Mouse (Mus musculus) bone marrow, adult 2 months (tissue): ENCODE results near the gene 1700029P11Rik. TPM values are rescaled to one million over a fixed set of nuclear protein-coding genes. Genes with fewer than 3 reads are reported as not detected.

Source experiments
- H3K27ac ChIP-seq: fragments of 200-500 bp; 2 replicates; pipeline ENCODE4 v1.5.1; 2012; ENCODE audit warnings: low read depth, mild to moderate bottlenecking, control low read depth, inconsistent platforms, low read length; ENCODE audit not compliant: control insufficient read depth, poor library complexity, insufficient read depth
- H3K4me1 ChIP-seq: fragments of 200-500 bp; 2 replicates; pipeline ENCODE4 v1.6.1; 2011; ENCODE audit warnings: low read length; ENCODE audit not compliant: control insufficient read depth, insufficient read depth
- H3K4me3 ChIP-seq: fragments of 200-500 bp; replicated peaks from 2 replicates; pipeline ENCODE3; 2011; ENCODE audit warnings: mild to moderate bottlenecking, low read depth, low read length, control low read depth; ENCODE audit not compliant: control insufficient read depth
- CTCF ChIP-seq: fragments of 200-500 bp; IDR thresholded peaks from 2 replicates; pipeline ENCODE4 v1.5.1; 2011; ENCODE audit warnings: low read length, control low read depth; ENCODE audit not compliant: control insufficient read depth, insufficient read depth
- POLR2A ChIP-seq: fragments of 200-500 bp; IDR thresholded peaks from 2 replicates; pipeline ENCODE4 v1.6.1; 2011; ENCODE audit warnings: low read depth, mild to moderate bottlenecking, control low read depth, low read length, borderline replicate concordance; ENCODE audit not compliant: control insufficient read depth
- WGBS: fragments of 180-500 bp; shearing (Covaris S2); methylation state at CpG from one replicate; pipeline ENCODE4 v1.1.7; 2018; 5-methylcytosine and 5-hydroxymethylcytosine counted together
- polyA plus RNA-seq: library from polyadenylated mRNA; stranded (reverse); fragments of >200 nt; gene quantifications from 2 replicates; pipeline ENCODE4 v1.2.4, GENCODE M21; 2011; ENCODE audit warnings: low replicate concordance; ENCODE audit not compliant: missing spikeins, insufficient read depth, insufficient read length

1700029P11Rik gene
- polyA plus RNA-seq, 1 experiment: 3.0 TPM

DNA sequence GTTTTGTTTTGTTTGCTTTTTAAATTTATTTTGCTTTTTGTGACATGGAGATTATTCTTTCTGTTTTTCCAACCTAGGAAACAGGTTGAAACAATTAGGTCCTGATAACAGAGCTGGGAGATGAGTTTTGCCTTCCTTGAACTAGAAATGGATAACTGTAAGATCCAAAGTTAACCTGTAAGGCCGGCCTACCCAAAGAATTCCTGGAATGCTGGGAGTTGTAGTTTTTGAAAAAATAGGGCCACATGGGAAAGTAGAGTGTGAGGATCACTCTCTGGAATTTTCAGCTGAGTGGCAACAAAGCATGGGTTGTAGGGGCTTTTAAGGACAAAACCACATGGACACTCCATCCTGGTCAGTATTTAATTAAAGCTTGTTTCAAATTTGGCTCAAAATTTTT is 1.8 kb downstream of the 1700029P11Rik start:
- TF ChIP-seq CTCF (no peak), POLR2A (no peak)
- Histone ChIP-seq H3K27ac (no peak overlapping the region), H3K4me1 (no peaks in the 10 kb centered on the region), H3K4me3 (no peak overlapping the region)
- WGBS: 77% methylated on average over 1 of the region's 1 CpGs

DNA sequence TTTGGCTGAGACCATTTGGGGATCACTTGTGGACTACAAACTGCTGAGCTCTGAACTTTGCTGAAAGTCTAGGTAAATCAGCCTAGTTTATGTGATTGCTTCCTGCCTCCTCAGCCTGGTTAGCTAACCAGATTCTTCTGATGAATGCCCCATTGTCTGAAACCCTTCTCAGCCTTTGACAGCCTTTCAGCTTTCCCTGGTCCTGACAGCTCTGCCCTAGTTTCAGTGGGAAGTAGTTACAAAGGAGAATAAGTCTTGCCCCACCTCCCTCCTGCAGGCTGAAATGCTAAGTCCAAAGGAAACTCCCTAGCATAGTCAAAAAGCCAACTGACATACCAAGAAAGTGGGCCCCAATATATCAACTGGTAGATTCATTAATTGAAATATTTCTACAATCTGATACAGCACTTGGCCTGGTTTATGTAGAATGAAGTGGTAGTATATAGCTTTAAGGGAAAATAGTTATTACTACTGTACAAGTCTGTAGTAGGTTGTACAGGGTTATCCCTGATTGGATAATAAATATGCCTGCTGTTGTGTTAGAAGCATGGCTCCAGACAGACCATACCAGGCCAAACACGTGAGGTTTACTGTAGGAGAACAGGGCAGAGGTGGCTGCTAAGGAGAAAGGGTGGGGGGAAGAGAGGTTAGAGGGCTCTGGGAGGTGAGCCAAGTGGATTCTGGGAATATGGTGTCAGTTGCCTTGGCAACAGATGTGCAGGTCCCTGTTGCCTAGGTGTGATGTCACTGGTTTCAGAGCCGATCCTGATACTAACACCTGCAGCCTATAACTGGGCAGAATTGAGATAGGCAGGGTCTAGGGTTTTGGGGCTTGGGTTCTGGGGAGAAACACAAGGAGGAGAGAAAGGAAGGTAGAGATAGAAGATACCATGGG is 5.2 kb downstream of the 1700029P11Rik start:
- WGBS: 86% methylated on average over 2 of the region's 2 CpGs
- TF ChIP-seq POLR2A (no peak), CTCF (no peak)
- H3K27ac ChIP-seq: no peak overlapping the region
- no peak overlapping the region for H3K4me3 ChIP-seq
- H3K4me1 ChIP-seq: no peaks in the 10 kb centered on the region

DNA sequence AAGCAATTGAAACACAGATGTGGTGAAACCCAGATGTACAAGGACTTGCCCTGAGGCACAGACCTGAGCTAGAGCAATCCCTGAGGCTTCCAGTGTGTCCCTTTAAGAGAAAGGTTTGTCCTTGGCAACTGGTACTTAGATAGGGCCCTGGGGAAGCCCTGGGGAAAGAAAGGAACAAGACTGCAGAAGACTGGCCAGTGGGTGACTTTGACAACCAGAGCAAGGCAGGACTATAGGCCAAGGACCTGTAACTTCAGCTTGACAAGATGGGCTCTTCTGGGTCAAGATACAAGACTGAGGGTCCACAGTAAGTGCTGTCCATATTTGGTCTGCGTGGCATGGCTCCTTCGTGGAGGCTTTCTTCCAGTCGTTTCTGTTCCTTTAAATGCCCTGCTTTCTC is 7.3 kb downstream of the 1700029P11Rik start, which contains the start of gene Xrcc6:
Xrcc6 (plus strand) TSS at position 190 of the 400 bp plus-strand sequence.
- 89% methylated on average over 3 of the region's 3 CpGs for WGBS
- Histone ChIP-seq H3K4me1 (no peaks in the 10 kb centered on the region; the same call in 1 of the 2 replicates), H3K4me3 (no peak within 1 kb of the TSS), H3K27ac (no peak within 1 kb of the TSS)
- TF ChIP-seq POLR2A: no peak
- no peak for TF ChIP-seq CTCF

DNA sequence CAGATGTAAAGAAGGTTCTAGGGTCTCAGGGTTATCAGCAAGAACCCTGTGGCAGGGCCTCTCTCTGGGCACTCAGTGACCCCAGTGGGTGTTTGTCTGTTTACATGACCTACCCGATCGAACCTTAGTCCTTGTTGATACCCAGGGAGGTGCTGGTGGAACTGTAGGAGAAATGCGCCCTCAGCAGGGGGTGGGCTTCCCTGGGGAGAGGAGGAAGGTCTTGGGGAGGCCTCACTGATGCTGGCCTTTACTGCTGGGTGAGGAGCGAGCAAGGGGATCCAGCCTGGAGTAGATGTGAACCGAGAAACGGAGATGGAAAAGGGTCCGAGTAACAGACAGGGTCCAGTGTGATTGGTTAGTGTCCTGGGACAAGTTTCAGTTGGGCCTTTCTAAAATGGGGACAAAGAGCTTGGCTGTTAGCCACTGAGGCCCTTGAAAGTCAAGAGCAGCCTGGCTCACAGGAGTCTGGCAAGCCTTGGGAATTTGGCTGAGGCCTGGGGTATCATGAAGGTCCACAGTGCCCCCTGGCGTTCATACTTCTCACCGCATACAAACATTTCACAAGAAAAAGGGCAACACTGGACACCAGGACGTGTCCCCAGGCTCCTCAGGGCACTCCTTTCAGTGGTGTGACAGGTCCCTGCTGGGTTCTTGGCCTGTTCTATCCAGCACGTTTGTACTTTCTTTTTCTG is 9.2 kb downstream of the 1700029P11Rik start:
- TF ChIP-seq CTCF: peak; percentile 79
- no peak for TF ChIP-seq POLR2A
- no peaks in the 10 kb centered on the region; the same call in 1 of the 2 replicates for H3K4me1 ChIP-seq
- H3K4me3 ChIP-seq: no peak overlapping the region
- WGBS: 59% methylated on average over 11 of the region's 11 CpGs
- H3K27ac ChIP-seq: no peak overlapping the region

DNA sequence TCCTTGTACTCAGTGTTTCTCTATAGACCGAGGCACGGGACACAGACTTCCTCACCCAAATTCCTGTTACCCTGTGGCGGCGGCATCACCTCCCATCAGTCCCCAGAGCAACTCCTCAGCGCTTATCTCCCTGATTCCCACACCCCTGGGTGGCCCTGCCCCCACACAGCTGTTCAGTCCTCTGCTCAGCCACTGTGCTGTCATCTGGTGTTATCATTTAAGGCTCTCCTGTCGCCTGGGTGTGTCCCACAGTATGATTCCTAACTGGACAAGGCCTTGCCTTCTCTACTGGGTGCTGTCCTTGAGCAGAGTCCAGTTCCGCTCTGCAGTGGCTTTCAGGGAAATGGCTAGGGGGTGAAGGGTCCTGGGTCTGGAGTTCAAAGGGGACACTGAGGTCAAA is 10.2 kb downstream of the 1700029P11Rik start:
- TF ChIP-seq CTCF (no peak), POLR2A (no peak)
- H3K27ac ChIP-seq: no peak overlapping the region
- 41% methylated on average over 7 of the region's 7 CpGs for WGBS
- H3K4me3 ChIP-seq: no peak overlapping the region
- H3K4me1 ChIP-seq: no peaks in the 10 kb centered on the region; the same call in 1 of the 2 replicates

DNA sequence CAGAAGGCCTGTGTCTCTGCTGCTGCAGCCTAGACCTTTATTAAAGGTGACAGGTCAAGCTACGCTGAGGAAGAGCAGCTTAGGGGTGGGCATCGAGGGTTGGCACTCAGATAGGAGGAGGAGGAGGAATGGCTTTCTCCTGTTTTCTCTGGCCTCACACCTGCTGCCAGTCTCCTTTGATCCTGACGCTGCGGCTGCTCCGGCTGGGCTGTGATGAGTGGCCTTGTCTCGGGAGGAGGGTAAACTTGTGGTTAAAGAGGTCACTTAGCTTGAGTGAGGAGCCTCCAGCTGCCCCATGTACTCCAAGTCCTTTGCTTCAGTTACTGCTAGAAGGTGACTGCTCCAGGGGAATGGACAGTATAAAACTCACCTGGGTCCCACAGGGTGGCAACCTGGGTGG is 13.7 kb downstream of the 1700029P11Rik start:
- Histone ChIP-seq H3K4me3 (no peak overlapping the region), H3K27ac (no peak overlapping the region), H3K4me1 (no peaks in the 10 kb centered on the region; the same call in 1 of the 2 replicates)
- TF ChIP-seq POLR2A (no peak), CTCF (no peak)
- 94% methylated on average over 6 of the region's 6 CpGs for WGBS

DNA sequence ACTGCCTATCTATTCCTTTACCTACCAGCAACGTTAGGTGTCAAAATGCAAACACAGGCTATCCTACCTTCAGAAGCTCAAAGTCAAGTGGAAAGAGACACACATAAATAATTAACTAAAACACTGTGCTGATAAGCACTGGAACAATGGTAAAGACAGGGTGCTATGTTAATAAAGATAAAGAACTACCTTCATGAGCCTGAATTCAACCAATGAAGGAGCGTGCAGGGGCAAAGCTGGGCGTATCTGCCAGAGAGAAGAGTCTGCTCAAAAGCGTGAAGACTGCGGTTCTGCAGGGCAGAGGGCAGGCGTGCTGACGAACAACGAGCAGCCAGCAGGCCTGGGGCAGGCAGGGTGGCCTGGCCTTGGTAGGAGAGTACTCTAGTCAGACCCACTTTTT is 23.9 kb downstream of the 1700029P11Rik start:
- TF ChIP-seq CTCF (no peak), POLR2A (no peak)
- Histone ChIP-seq H3K4me3 (no peak overlapping the region), H3K4me1 (no peaks in the 10 kb centered on the region; the same call in 1 of the 2 replicates), H3K27ac (no peak overlapping the region)
- WGBS: 60% methylated on average over 8 of the region's 8 CpGs

DNA sequence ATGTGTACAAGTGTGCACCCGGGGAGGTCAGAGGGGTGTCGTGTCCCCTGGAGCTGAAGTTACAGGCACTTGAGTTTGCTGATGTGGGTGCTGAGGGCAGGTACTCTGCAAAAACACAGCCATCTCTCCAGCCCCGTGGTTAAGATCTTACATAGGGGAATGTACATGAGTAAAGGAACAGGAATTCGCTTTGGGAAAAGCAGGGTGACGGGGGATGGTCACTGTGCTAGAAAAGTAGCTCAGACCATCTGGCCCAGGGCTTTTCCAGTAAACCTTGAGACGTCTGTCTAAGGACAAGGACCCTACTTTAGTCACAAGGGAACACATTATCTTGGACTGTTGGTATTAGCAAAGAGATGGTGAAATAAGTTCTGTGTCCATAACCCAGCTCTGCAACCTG is 31.6 kb downstream of the 1700029P11Rik start:
- no peak for TF ChIP-seq CTCF
- no peak for TF ChIP-seq POLR2A
- Histone ChIP-seq H3K4me3 (no peak overlapping the region), H3K27ac (no peak overlapping the region), H3K4me1 (no peaks in the 10 kb centered on the region; the same call in 1 of the 2 replicates)
- WGBS: 73% methylated on average over 6 of the region's 6 CpGs

DNA sequence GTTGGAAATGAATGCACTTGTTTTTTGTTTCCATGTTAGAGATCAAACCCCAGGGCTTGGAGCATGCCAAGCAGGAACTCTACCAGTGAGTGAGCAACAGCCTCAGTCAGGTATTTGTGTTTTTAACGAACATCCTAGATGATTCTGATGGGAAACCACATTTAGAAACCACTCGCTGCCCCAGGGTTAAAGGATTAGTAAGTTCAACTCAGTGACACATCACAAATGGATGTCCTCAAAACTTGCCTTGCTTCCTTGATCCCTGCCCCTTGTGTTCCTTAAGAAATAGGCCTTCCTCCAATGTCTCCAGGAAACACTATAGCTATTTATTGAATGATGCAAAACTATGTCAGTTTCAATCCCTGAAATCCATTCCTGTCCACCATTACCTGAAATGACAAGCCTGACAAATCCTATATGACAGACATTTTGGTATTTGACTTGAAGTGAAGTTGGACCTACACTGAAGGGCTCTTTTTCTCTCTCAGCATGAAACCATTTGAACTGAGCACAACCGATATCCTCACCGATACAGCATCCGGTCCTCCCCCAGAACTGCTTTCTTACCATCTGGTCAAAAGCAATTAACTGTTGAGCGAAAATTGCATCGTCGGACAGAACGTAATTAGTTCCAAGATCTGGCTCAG is 34.5 kb downstream of the 1700029P11Rik start:
- 0 out of 2 replicates have a peak overlapping the region, but pooled peaks have one; percentile 15 for H3K27ac ChIP-seq

More for the DNA sequence above, 34.5 kb downstream of the 1700029P11Rik start:
- TF ChIP-seq POLR2A (no peak), CTCF (no peak)
- Histone ChIP-seq H3K4me1 (no peaks in the 10 kb centered on the region; the same call in 1 of the 2 replicates), H3K4me3 (peak overlapping the region; percentile 79)
- 6% methylated on average over 9 of the region's 9 CpGs for whole genome bisulfite sequencing
